Mouse (Mus musculus): ENCODE measurements around the gene Ldhc.
"Not testable (repeated sequence)": the region's sequence is repeated elsewhere in the genome, so short reads cannot be mapped to it uniquely, and the experiment has no call there.

Ldhc gene

DNA sequence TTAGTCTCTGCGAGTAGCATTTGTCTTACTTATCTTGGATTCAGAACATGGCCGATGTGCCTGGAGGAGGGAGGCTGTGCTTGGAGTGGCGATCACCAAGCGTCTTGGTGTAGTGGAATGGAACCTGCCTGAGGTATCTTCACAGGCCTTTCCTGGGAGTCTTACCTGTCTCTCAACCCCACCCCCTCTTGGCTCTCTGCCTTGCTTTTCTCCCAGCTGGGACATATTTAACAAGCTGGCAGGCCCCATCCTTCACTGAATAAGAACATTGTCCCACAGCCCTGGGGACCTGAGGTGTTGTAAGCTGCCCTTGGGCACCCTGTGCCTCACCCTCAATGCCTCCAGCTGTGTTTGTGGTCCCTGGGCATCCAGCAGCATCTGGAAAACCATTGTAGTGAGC, 17.4 kb upstream of the Ldhc start:
- no peak for DNase-seq

- peak; percentile 92 for DNase-seq
Observed at GRCm38 (mm10) chr7:46845211-46845977, 15.6 kb upstream of the Ldhc start.

DNA sequence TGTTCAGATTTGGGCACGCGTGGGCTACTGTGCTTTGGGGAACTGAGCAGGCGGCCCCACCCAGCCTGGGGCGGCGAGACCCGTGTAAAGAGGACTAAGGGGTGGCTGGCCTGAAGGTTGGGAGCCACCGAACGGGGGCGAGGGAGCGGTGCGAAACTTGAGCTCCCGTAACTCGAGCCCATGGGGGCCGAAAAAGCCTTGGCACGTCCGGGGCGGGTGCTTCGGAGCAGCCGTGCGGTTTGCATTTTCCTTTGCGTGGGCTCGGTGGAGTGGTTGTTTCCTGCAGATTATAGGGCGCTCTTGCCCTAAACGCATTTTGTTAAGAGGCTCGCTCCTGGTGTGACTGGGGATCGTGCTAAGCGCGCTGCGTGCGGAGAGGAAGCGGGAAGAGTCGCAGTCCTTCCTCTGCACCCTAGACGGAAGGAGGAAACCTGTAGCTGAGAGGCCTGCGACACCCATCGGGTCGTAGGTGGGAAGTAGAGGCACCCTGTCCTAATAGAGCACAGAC, 15.0 kb upstream of the Ldhc start:
- DNase-seq = no peak

DNA sequence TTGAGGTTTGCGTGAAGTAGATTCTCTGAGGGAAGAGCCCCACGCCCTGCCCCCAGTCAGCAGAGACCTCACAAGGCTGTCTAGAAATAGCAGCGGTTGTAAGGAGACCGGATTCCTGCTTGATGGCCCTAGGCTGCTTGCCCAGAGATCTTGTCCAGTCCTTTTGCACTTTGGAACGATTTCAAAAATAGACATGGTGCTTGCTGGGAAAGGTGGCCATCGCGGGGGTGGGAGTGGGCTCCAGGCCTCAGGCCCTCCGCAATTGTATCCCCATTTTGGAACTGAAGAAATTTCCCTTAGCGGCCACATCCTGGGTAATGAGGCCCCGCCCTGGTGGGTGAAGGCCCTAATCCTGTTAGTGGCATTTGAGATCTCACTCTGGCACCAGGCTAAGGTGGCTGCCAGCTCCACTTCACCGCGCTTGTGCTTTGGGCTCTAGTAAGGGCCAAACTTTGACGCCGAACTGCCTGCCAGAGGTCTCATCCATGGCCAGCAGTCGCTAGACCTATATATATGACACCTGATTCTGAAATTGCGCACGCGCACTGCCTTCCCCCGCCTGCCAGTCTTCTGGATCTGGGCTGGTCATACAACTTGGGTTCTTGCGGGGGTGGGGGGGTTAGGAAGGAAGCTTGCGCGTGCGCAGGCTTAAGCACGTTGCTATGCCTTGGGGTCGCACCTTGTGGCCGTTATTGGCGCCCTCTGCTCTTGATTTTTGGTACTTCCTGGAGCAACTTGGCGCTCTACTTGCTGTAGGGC, 14.3 kb upstream of the Ldhc start:
- peak; percentile 82 for DNase-seq

DNA sequence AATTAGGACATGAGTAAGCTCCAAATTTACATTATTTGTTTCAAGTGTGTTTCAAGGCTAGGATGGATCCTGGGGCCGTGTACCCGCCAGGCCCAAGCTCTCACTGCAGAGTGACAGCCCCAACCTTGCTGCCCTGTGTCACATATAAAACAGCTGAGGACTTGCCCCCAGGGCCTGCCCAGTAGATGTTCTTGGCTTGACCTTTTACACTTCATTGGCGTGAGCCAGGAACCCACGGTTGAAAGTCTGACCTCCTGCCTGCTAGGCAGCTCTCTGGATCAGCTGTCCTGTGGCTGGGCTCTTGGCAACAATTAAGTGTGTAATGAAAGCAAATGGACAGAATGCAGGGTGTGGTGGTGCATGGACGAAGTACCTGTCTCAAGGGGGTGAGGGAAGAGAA, 11.7 kb upstream of the Ldhc start:
- DNase-seq = peak; percentile 72

DNA sequence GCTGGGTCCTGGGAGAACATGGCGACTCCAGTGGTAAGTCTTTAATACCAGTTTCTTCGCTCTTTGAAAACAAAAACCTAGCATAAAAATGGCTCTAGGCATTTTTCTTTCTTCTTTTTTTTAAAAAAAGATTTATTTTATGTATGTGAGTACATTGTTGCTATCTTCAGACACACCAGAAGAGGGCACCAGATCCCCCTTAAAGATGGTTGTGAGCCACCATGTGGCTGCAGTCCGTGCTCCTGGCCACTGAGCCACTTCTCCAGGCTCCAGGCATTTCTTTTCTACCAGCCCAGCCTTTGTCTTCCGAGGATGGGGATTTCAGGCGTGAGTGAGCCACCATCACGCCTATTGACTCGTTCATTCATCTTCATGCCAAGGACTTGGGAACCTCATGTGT, 10.0 kb upstream of the Ldhc start:
- no peak for DNase-seq

DNA sequence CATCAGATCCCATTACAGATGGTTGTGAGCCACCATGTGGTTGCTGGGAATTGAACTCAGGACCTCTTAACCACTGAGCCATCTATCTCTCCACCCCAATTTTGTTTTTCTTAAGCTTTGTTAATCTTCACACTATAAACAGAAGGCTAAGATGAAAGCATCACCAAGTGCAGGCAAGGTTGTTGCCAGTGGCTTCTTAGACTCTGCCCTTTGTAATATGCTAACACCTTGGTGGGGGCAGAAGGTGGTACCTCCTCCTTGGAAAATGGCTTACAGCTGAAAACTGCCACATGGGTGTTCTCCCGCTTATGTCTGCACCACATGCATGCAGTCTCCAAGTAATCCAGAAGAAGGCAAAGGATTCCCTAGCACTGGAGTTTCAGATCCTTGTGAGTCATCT, 8.3 kb upstream of the Ldhc start:
- peak; percentile 79 for DNase-seq

GRCm38 (mm10) chr7:46853365-46853764, 7.6 kb upstream of the Ldhc start:
- no peak for DNase-seq

- DNase-seq = no peak
Observed at GRCm38 (mm10) chr7:46855866-46856560, 5.0 kb upstream of the Ldhc start.

DNA sequence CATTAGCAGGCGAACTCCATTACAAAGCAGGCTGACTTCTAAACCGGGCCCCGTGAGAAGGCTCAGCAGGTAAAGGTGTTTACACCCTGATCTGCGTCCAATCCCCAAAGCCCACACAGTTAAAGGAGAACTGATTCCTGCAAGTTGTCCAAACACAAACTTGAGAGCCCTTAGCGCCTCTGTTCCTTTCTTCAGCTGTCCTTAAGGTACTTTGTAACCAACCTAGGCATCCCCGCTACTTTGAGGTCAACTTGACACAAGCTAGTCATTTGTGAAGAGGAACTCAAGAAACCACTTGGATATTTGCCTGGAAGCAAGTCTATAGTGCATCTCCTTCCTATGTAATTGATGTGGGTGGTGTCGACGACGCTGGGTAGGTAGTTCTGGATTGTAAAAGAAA, 3.6 kb upstream of the Ldhc start:
- DNase-seq = no peak

DNA sequence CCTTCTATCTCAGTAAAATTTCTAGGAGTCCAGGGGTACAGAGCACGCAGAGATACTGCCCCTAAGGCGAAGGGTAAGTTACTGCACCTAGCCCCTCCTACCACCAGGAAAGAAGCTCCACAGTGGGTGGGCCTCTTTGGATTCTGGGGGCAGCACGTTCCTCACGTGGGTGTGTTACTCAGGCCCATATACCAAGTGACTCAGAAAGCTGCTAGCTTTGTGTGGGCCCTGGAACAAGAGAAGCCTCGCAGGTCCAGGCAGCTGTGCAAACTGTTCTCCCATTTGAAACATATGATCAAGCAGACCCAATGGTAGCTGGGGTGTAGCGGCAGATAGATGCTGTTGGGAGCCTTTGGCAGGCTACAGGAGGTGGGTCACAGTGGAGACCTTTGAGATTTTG, 2.0 kb upstream of the Ldhc start:
- DNase-seq = no peak

DNA sequence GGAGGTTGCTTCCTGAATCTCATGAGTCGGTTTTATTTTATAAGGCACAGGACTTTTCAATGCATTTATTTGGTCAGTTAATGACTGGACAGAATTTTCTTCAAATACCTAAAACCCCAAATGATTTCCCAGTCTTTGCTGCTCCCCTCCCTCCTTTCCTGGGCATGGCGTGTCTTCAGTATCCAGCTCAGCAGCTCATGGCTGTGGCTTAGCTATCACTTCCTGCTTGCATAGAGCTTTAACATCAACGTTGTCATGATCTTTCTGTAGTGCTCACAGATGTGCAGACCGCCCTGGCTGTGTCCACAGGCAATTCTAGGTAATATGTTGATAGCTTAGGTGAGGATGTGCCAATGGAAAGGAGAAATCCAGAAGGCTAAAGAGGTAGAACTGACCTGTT, 11.0 kb downstream of the Ldhc start:
- DNase-seq = no peak

- DNase-seq = no peak
Observed at GRCm38 (mm10) chr7:46876841-46877240, 15.8 kb downstream of the Ldhc start.

GRCm38 (mm10) chr7:46877255-46877654, 16.3 kb downstream of the Ldhc start:
- no peak for DNase-seq

DNA sequence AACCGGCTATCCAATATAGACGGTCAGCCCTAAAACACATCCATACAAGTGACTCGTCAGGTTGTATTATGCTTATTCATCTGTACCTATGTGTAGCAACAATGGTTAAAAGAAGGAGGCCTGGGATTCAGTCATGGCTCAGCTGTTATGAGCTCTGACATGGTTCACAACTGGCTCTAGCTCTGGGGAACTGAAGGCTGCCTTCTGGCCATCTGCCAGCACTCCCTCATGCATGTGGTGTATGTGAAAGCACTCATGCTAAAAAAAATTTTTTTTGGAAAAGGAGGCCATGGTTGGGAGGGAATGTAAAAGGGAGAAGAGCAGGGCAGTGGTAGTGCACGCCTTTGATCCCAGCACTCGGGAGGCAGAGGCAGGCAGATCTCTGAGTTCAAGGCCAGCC, 18.8 kb downstream of the Ldhc start:
- no peak for DNase-seq

DNA sequence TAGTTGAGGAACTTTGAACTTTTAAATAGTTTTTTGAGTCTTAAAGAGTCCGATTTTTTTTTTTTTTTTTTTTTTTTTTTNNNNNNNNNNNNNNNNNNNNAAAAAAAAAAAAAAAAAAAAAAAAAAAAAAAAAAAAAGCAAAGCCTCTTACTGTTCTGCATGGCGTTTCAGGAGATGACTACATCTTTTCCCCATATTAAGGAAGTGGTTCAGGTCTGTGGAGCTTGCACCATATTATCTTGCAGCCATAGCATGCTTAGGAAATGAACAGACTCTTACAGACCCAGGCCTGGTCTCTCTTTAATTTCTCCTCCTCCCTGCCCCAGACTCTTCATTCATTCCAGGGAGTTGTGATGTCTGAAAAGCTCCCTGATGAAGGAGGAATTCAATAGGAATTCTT, 20.0 kb downstream of the Ldhc start:
- DNase-seq = no peak

GRCm38 (mm10) chr7:46881941-46882340, 20.9 kb downstream of the Ldhc start:
- DNase-seq = not testable (repeated sequence)

DNA sequence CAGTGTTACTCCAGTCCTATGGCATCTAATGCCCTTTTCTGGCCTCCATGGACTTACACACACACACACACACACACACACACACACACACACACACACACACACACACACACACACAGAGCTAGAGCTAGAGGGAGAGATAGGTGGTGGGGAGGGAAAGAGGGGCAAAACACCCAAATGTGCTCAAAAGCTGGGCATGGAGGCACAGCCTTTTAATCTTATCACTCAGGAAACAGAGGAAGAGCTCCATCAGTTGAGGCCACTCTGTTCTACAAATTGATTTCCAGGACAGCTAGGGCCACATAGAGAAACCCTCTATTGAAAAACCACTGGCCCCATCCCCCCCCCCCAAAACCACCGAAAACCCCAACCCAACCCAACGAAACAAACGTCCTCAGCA, 22.3 kb downstream of the Ldhc start:
- DNase-seq = no peak

GRCm38 (mm10) chr7:46895511-46895910, 34.5 kb downstream of the Ldhc start:
- DNase-seq = no peak

GRCm38 (mm10) chr7:46899343-46899742, 38.3 kb downstream of the Ldhc start:
- no peak for DNase-seq

DNA sequence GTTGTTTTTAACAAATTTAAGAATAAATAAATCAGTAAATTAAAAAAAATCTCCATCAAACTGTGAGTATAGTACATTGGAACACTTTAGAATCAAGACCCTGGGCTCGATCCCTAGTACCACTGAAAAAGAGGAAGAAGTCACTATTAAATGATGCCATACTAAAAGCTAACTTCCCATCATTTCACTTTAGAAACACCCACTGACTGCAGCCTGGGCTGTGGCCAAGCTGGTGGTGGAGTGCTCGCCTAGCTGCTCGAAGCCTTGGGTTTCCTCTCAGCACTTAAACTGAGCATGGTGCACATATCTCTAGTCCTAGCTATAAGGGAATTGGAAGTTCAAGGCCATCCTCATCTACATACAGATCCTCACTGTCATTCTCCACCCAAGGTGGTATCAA, 50.2 kb downstream of the Ldhc start:
- no peak for DNase-seq

- no peak for DNase-seq
Observed at GRCm38 (mm10) chr7:46916376-46916775, 55.4 kb downstream of the Ldhc start.

GRCm38 (mm10) chr7:46918678-46919371, 57.8 kb downstream of the Ldhc start:
- no peak for DNase-seq

Data from kidney, adult 9 months (tissue).